In the genomic region with DNA sequence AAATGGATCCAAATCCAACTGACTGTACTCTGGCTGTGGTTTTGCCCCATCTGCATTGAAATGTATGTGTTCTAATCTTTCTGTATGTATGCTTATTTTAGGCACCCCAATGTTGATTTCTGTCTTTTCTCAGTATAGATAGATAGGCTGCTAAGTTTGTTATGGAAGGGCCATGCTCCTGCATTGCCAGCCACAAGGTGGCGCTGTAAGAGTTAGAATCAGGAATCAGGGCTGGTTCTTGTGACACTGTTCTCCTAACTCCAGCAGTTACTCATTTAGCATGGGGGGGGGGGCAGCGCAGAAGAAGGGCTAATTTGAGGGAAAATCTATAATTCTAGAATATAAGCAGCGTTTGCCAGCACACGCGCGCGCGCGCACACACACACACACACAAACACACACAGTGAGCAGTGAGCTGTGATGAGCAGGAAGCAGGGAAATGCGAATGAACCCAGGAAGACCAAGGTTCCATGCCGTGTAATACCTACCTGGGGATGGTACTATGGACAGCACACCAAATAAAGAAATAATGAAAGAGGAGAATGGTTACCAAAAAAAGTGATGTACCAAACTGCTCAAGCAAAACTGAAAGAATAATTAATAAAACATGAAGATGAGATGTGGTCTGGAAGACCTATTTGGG, we compare ENCODE assay signal across 8 mouse cellular contexts.
DNase-seq lines count a peak whose midpoint lies in the region; ATAC-seq and TF ChIP-seq lines count a peak whose summit lies in the region.

No protein-coding gene starts in this region.

- H3K4me2 ChIP-seq in heart, embryonic 12.5 days, result no peak overlapping the region
- no peak overlapping the region for H3K4me2 ChIP-seq in forebrain, embryonic 12.5 days
- no peak overlapping the region for H3K4me2 ChIP-seq in hindbrain, embryonic 13.5 days
- no peak overlapping the region for H3K4me2 ChIP-seq in stomach, embryonic 15.5 days

- no peaks in the 10 kb centered on the region for H3K27me3 ChIP-seq in heart, adult 2 months (ENCODE audit: control insufficient read depth, insufficient read depth, low read length)
- H3K27me3 ChIP-seq in heart, embryonic 12.5 days (replicated peaks), result no peaks in the 10 kb centered on the region
- H3K27me3 ChIP-seq in forebrain, embryonic 12.5 days, result no peaks in the 10 kb centered on the region
- H3K27me3 ChIP-seq in hindbrain, embryonic 13.5 days, result no peaks in the 10 kb centered on the region
- H3K27me3 ChIP-seq in midbrain, embryonic 10.5 days (ENCODE audit: low read depth, poor library complexity, severe bottlenecking), result no peaks in the 10 kb centered on the region
- H3K27me3 ChIP-seq in stomach, embryonic 15.5 days (replicated peaks), result no peaks in the 10 kb centered on the region

- H3K9ac ChIP-seq in heart, adult 2 months (ENCODE audit: low read depth, low read length), result no peak overlapping the region
- H3K9ac ChIP-seq in heart, embryonic 12.5 days, result no peak overlapping the region
- H3K9ac ChIP-seq in forebrain, embryonic 12.5 days, result no peak overlapping the region
- H3K9ac ChIP-seq in hindbrain, embryonic 13.5 days, result no peak overlapping the region
- no peak overlapping the region for H3K9ac ChIP-seq in stomach, embryonic 15.5 days

- intact Hi-C loops in heart, adult 2 months (cut with DNase I), result no loop called here

- peak; percentile 52 to 72 for DNase-seq in heart, adult 2 months
- peak; percentile 23 for DNase-seq in c-Kit-positive CD71-negative TER-119-negative erythroid progenitor cells, embryonic 14.5 days (ENCODE audit: low read depth)
- DNase-seq in layer of hippocampus, postnatal 25 days (ENCODE audit: extremely low spot score in 1 of 2, low spot score in 1 of 2), result peak; percentile 53 to 85
- peak; percentile 62 for DNase-seq in midbrain, embryonic 10.5 days (ENCODE audit: low spot score)

- H3K4me1 ChIP-seq in heart, adult 2 months (ENCODE audit: control insufficient read depth, insufficient read depth, low read length), result no peaks in the 10 kb centered on the region
- no peaks in the 10 kb centered on the region for H3K4me1 ChIP-seq in heart, embryonic 12.5 days (replicated peaks)
- H3K4me1 ChIP-seq in forebrain, embryonic 12.5 days, result 0 out of 2 replicates have a peak, but pooled peaks cover 3% of the 10 kb centered on the region
- H3K4me1 ChIP-seq in hindbrain, embryonic 13.5 days (replicated peaks), result peaks cover 8% of the 10 kb centered on the region; the same call in 1 of the 2 replicates
- H3K4me1 ChIP-seq in midbrain, embryonic 10.5 days, result peaks cover 12% of the 10 kb centered on the region
- H3K4me1 ChIP-seq in stomach, embryonic 15.5 days, result no peaks in the 10 kb centered on the region

- TF ChIP-seq CTCF in heart, adult 2 months (IDR thresholded peaks at IDR 0.05), result peak; percentile 70

- no peak for TF ChIP-seq POLR2A in heart, adult 2 months (IDR thresholded peaks at IDR 0.05; ENCODE audit: insufficient read depth, low read depth, low read length)

- H3K36me3 ChIP-seq in heart, adult 2 months (ENCODE audit: control insufficient read depth, insufficient read depth, low read length), result no peaks in the 10 kb centered on the region
- H3K36me3 ChIP-seq in heart, embryonic 12.5 days, result 0 out of 2 replicates have a peak, but pooled peaks cover 6% of the 10 kb centered on the region
- peaks cover 29% of the 10 kb centered on the region for H3K36me3 ChIP-seq in forebrain, embryonic 12.5 days (replicated peaks)
- peaks cover 36% of the 10 kb centered on the region for H3K36me3 ChIP-seq in hindbrain, embryonic 13.5 days
- H3K36me3 ChIP-seq in midbrain, embryonic 10.5 days, result peaks cover 18% of the 10 kb centered on the region
- no peaks in the 10 kb centered on the region for H3K36me3 ChIP-seq in stomach, embryonic 15.5 days

- no peak overlapping the region for H3K27ac ChIP-seq in heart, adult 2 months
- H3K27ac ChIP-seq in heart, embryonic 12.5 days (ENCODE audit: poor library complexity, severe bottlenecking), result no peak overlapping the region
- H3K27ac ChIP-seq in forebrain, embryonic 12.5 days, result no peak overlapping the region
- H3K27ac ChIP-seq in hindbrain, embryonic 13.5 days, result no peak overlapping the region
- H3K27ac ChIP-seq in midbrain, embryonic 10.5 days (replicated peaks), result no peak overlapping the region
- H3K27ac ChIP-seq in stomach, embryonic 15.5 days, result no peak overlapping the region

- H3K79me2 ChIP-seq in heart, adult 2 months (replicated peaks; ENCODE audit: control insufficient read depth, insufficient read depth, low read length), result no peaks in the 10 kb centered on the region

- no peak overlapping the region for H3K4me3 ChIP-seq in heart, adult 2 months
- no peak overlapping the region for H3K4me3 ChIP-seq in heart, embryonic 12.5 days
- no peak overlapping the region for H3K4me3 ChIP-seq in forebrain, embryonic 12.5 days (replicated peaks)
- H3K4me3 ChIP-seq in hindbrain, embryonic 13.5 days, result no peak overlapping the region
- H3K4me3 ChIP-seq in midbrain, embryonic 10.5 days, result no peak overlapping the region
- H3K4me3 ChIP-seq in stomach, embryonic 15.5 days (replicated peaks), result no peak overlapping the region

- no peaks in the 10 kb centered on the region for H3K9me3 ChIP-seq in heart, embryonic 12.5 days (replicated peaks)
- no peaks in the 10 kb centered on the region for H3K9me3 ChIP-seq in forebrain, embryonic 12.5 days
- no peaks in the 10 kb centered on the region for H3K9me3 ChIP-seq in hindbrain, embryonic 13.5 days
- H3K9me3 ChIP-seq in midbrain, embryonic 10.5 days (replicated peaks), result no peaks in the 10 kb centered on the region
- H3K9me3 ChIP-seq in stomach, embryonic 15.5 days, result no peaks in the 10 kb centered on the region

- 66% methylated on average over 11 of the region's 11 CpGs for WGBS in heart, adult 2 months
- WGBS in heart, embryonic 12.5 days, result 60% methylated on average over 11 of the region's 11 CpGs
- 62% methylated on average over 11 of the region's 11 CpGs for WGBS in forebrain, embryonic 12.5 days
- 59% methylated on average over 11 of the region's 11 CpGs for WGBS in hindbrain, embryonic 13.5 days
- WGBS in midbrain, embryonic 10.5 days, result 58% methylated on average over 11 of the region's 11 CpGs
- WGBS in stomach, embryonic 15.5 days, result 66% methylated on average over 11 of the region's 11 CpGs

- 0 out of 2 replicates have a peak, but pooled peaks have one; percentile 43 for TF ChIP-seq EP300 in heart, adult 2 months (IDR thresholded peaks at IDR 0.05; ENCODE audit: insufficient read depth, low read depth, low read length)

- no peak for ATAC-seq in heart, embryonic 12.5 days (ENCODE audit: insufficient number of reproducible peaks, low FRiP score)
- ATAC-seq in forebrain, embryonic 12.5 days (ENCODE audit: low FRiP score), result peak; percentile 63; the same call in 1 of the 2 replicates
- peak; percentile 62; the same call in 1 of the 2 replicates for ATAC-seq in hindbrain, embryonic 13.5 days (ENCODE audit: low FRiP score)
- ATAC-seq in stomach, embryonic 15.5 days (ENCODE audit: insufficient read depth, low FRiP score, low read depth), result 0 out of 2 replicates have a peak, but pooled peaks have one; percentile 39
